Mouse (Mus musculus): ENCODE measurements around the gene AC129217.1. TPM values are rescaled to one million over a fixed set of nuclear protein-coding genes. Genes with fewer than 3 reads are reported as not detected.

Gene AC129217.1
- polyA plus RNA-seq, 1 experiment from 2014 or later = not detected

- H3K27me3 ChIP-seq (replicated peaks; ENCODE audit: insufficient read depth, low read length) = no peaks in the 10 kb centered on the region
- DNase-seq (ENCODE audit: low spot score) (no peak), ATAC-seq (no peak)
- TF ChIP-seq EP300 (IDR thresholded peaks at IDR 0.05) = no peak
- TF ChIP-seq CTCF (IDR thresholded peaks at IDR 0.05) = no peak
- no peak within 1 kb of the TSS for H3K4me2 ChIP-seq (replicated peaks; ENCODE audit: low read depth, low read length)
- H3K9me3 ChIP-seq (ENCODE audit: low read length) = no peaks in the 10 kb centered on the region
- H3K9ac ChIP-seq (replicated peaks; ENCODE audit: low read depth) = no peak within 1 kb of the TSS
- peaks cover 6% of the 10 kb centered on the region; the same call in 1 of the 2 replicates for H3K4me1 ChIP-seq (ENCODE audit: insufficient read depth, low read depth, low read length)
- no peak within 1 kb of the TSS for H3K27ac ChIP-seq (ENCODE audit: low read length)
- H3K4me3 ChIP-seq (ENCODE audit: low read depth, low read length) = no peak within 1 kb of the TSS
- no peaks in the 10 kb centered on the region for H3K36me3 ChIP-seq (ENCODE audit: insufficient read depth, low read length)
- 75% methylated on average over 3 of the region's 3 CpGs for WGBS
Measured at GRCm38 (mm10) chr19:8883616-8884015, 54.0 kb downstream of the AC129217.1 start, which contains the start of the genes Lbhd1 and Gm49403. Lbhd1 (plus strand) TSS chr19:8883732. Gm49403 (plus strand) TSS chr19:8883930.

- DNase-seq (ENCODE audit: low spot score) (peak; percentile 70), ATAC-seq (no peak)
- Histone ChIP-seq H3K9ac (replicated peaks; ENCODE audit: low read depth) (no peak overlapping the region), H3K27me3 (replicated peaks; ENCODE audit: insufficient read depth, low read length) (no peaks in the 10 kb centered on the region), H3K4me3 (ENCODE audit: low read depth, low read length) (no peak overlapping the region), H3K36me3 (ENCODE audit: insufficient read depth, low read length) (no peaks in the 10 kb centered on the region), H3K9me3 (ENCODE audit: low read length) (no peaks in the 10 kb centered on the region), H3K27ac (ENCODE audit: low read length) (peak overlapping the region; percentile 83; the same call in 1 of the 2 replicates), H3K4me2 (replicated peaks; ENCODE audit: low read depth, low read length) (no peak overlapping the region), H3K4me1 (ENCODE audit: insufficient read depth, low read depth, low read length) (peaks cover 6% of the 10 kb centered on the region; the same call in 1 of the 2 replicates)
- no peak; the same call in 1 of the 2 replicates for TF ChIP-seq EP300 (IDR thresholded peaks at IDR 0.05)
- TF ChIP-seq CTCF (IDR thresholded peaks at IDR 0.05) = no peak
- WGBS = 46% methylated on average over 1 of the region's 1 CpGs
Measured at GRCm38 (mm10) chr19:8886916-8887584, 57.5 kb downstream of the AC129217.1 start.

- ATAC-seq (no peak), DNase-seq (ENCODE audit: low spot score) (no peak)
- peaks cover 6% of the 10 kb centered on the region; the same call in 1 of the 2 replicates for H3K4me1 ChIP-seq (ENCODE audit: insufficient read depth, low read depth, low read length)
- TF ChIP-seq EP300 (IDR thresholded peaks at IDR 0.05) (no peak), CTCF (IDR thresholded peaks at IDR 0.05) (no peak)
- H3K9me3 ChIP-seq (ENCODE audit: low read length) = no peaks in the 10 kb centered on the region
- peak overlapping the region; percentile 67 for H3K4me3 ChIP-seq (ENCODE audit: low read depth, low read length)
- H3K9ac ChIP-seq (replicated peaks; ENCODE audit: low read depth) = peak overlapping the region; percentile 77
- peak overlapping the region; percentile 83 for H3K27ac ChIP-seq (ENCODE audit: low read length)
- no peaks in the 10 kb centered on the region for H3K36me3 ChIP-seq (ENCODE audit: insufficient read depth, low read length)
- 13% methylated on average over 19 of the region's 19 CpGs for WGBS
- peak overlapping the region; percentile 73 for H3K4me2 ChIP-seq (replicated peaks; ENCODE audit: low read depth, low read length)
- no peaks in the 10 kb centered on the region for H3K27me3 ChIP-seq (replicated peaks; ENCODE audit: insufficient read depth, low read length)
Measured at GRCm38 (mm10) chr19:8887585-8888463, 58.3 kb downstream of the AC129217.1 start.

- H3K36me3 ChIP-seq (ENCODE audit: insufficient read depth, low read length) = no peaks in the 10 kb centered on the region
- H3K9ac ChIP-seq (replicated peaks; ENCODE audit: low read depth) = peak within 1 kb of the TSS; percentile 77
- peak within 1 kb of the TSS; percentile 83 for H3K27ac ChIP-seq (ENCODE audit: low read length)
- H3K4me1 ChIP-seq (ENCODE audit: insufficient read depth, low read depth, low read length) = peaks cover 7% of the 10 kb centered on the region; the same call in 1 of the 2 replicates
- 0 out of 2 replicates have a peak, but pooled peaks have one; percentile 9 for TF ChIP-seq EP300 (IDR thresholded peaks at IDR 0.05)
- no peak for TF ChIP-seq CTCF (IDR thresholded peaks at IDR 0.05)
- peak within 1 kb of the TSS; percentile 73 for H3K4me2 ChIP-seq (replicated peaks; ENCODE audit: low read depth, low read length)
- DNase-seq (ENCODE audit: low spot score) = peak; percentile 98
- WGBS = under 1% methylated on average over 58 of the region's 58 CpGs
- no peaks in the 10 kb centered on the region for H3K9me3 ChIP-seq (ENCODE audit: low read length)
- no peaks in the 10 kb centered on the region for H3K27me3 ChIP-seq (replicated peaks; ENCODE audit: insufficient read depth, low read length)
- ATAC-seq = peak; percentile 96
- H3K4me3 ChIP-seq (ENCODE audit: low read depth, low read length) = peak within 1 kb of the TSS; percentile 67
Measured at GRCm38 (mm10) chr19:8888511-8889385, 59.2 kb downstream of the AC129217.1 start, which contains the start of the genes 1810009A15Rik and Gm49416. 1810009A15Rik (plus strand) TSS chr19:8888853. Gm49416 (plus strand) TSS chr19:8888926.

Small RNA genes within 50 kb of the gene (microRNA-seq; reads per million reads assigned to microRNA genes)
- gene Mir5136 = not detected

Other genes with a start within 250 kb of the AC129217.1 start
- 0.20 and 0.56 TPM in 2 replicates for gene Slc22a8, start 238.5 kb upstream of the AC129217.1 start, polyA plus RNA-seq (2015; fragmentation: Nextera tagmentation; extraction: Ambion mirVana)
- gene Slc22a6, start 211.7 kb upstream of the AC129217.1 start, polyA plus RNA-seq (2015; fragmentation: Nextera tagmentation; extraction: Ambion mirVana) = not detected in 2 replicates
- 0.14 and 0.21 TPM in 2 replicates for gene Chrm1, start 166.0 kb upstream of the AC129217.1 start, polyA plus RNA-seq (2015; fragmentation: Nextera tagmentation; extraction: Ambion mirVana)
- gene Slc3a2, start 106.4 kb upstream of the AC129217.1 start, polyA plus RNA-seq (2015; fragmentation: Nextera tagmentation; extraction: Ambion mirVana) = 91.8 and 97.9 TPM in 2 replicates
- 45.3 and 48.7 TPM in 2 replicates for gene Wdr74, start 93.9 kb upstream of the AC129217.1 start, polyA plus RNA-seq (2015; fragmentation: Nextera tagmentation; extraction: Ambion mirVana)
- 0.75 and 0.82 TPM in 2 replicates for gene 1700092M07Rik, start 89.1 kb upstream of the AC129217.1 start, polyA plus RNA-seq (2015; fragmentation: Nextera tagmentation; extraction: Ambion mirVana)
- gene Stx5a, start 88.4 kb upstream of the AC129217.1 start, polyA plus RNA-seq (2015; fragmentation: Nextera tagmentation; extraction: Ambion mirVana) = 130 and 143 TPM in 2 replicates
- gene Nxf1, start 72.7 kb upstream of the AC129217.1 start, polyA plus RNA-seq (2015; fragmentation: Nextera tagmentation; extraction: Ambion mirVana) = 88.8 and 89.7 TPM in 2 replicates
- gene Tmem223, start 58.8 kb upstream of the AC129217.1 start, polyA plus RNA-seq (2015; fragmentation: Nextera tagmentation; extraction: Ambion mirVana) = 157 and 159 TPM in 2 replicates
- gene Tmem179b, start 55.3 kb upstream of the AC129217.1 start, polyA plus RNA-seq (2015; fragmentation: Nextera tagmentation; extraction: Ambion mirVana) = 114 and 127 TPM in 2 replicates
- gene Taf6l, start 43.4 kb upstream of the AC129217.1 start, polyA plus RNA-seq (2015; fragmentation: Nextera tagmentation; extraction: Ambion mirVana) = 11.8 and 12.9 TPM in 2 replicates
- gene Polr2g, start 31.2 kb upstream of the AC129217.1 start, polyA plus RNA-seq (2015; fragmentation: Nextera tagmentation; extraction: Ambion mirVana) = 110 and 123 TPM in 2 replicates
- gene Zbtb3, start 27.2 kb upstream of the AC129217.1 start, polyA plus RNA-seq (2015; fragmentation: Nextera tagmentation; extraction: Ambion mirVana) = 2.3 and 2.6 TPM in 2 replicates
- gene Ttc9c, start 10.4 kb upstream of the AC129217.1 start, polyA plus RNA-seq (2015; fragmentation: Nextera tagmentation; extraction: Ambion mirVana) = 21.4 and 22.8 TPM in 2 replicates
- gene Hnrnpul2, start 9.8 kb upstream of the AC129217.1 start, polyA plus RNA-seq (2015; fragmentation: Nextera tagmentation; extraction: Ambion mirVana) = 4.3 and 5.3 TPM in 2 replicates
- 66.3 and 66.8 TPM in 2 replicates for gene Bscl2, start 7.7 kb downstream of the AC129217.1 start, polyA plus RNA-seq (2015; fragmentation: Nextera tagmentation; extraction: Ambion mirVana)
- gene Gng3, start 9.4 kb downstream of the AC129217.1 start, polyA plus RNA-seq (2015; fragmentation: Nextera tagmentation; extraction: Ambion mirVana) = 0.35 and 0.46 TPM in 2 replicates
- 1.7 and 1.9 TPM in 2 replicates for gene Lrrn4cl, start 21.0 kb downstream of the AC129217.1 start, polyA plus RNA-seq (2015; fragmentation: Nextera tagmentation; extraction: Ambion mirVana)
- gene Ubxn1, start 41.7 kb downstream of the AC129217.1 start, polyA plus RNA-seq (2015; fragmentation: Nextera tagmentation; extraction: Ambion mirVana) = 153 and 164 TPM in 2 replicates
- gene Uqcc3, start 51.1 kb downstream of the AC129217.1 start, polyA plus RNA-seq (2015; fragmentation: Nextera tagmentation; extraction: Ambion mirVana) = 75.2 and 84.3 TPM in 2 replicates
- 33.6 and 40.0 TPM in 2 replicates for gene Lbhd1, start 54.0 kb downstream of the AC129217.1 start, polyA plus RNA-seq (2015; fragmentation: Nextera tagmentation; extraction: Ambion mirVana)
- not detected in 2 replicates for gene Gm49403, start 54.2 kb downstream of the AC129217.1 start, polyA plus RNA-seq (2015; fragmentation: Nextera tagmentation; extraction: Ambion mirVana)
- 44.4 and 45.3 TPM in 2 replicates for gene 1810009A15Rik, start 59.1 kb downstream of the AC129217.1 start, polyA plus RNA-seq (2015; fragmentation: Nextera tagmentation; extraction: Ambion mirVana)
- gene Gm49416, start 59.2 kb downstream of the AC129217.1 start, polyA plus RNA-seq (2015; fragmentation: Nextera tagmentation; extraction: Ambion mirVana) = not detected in 2 replicates
- gene Ints5, start 63.2 kb downstream of the AC129217.1 start, polyA plus RNA-seq (2015; fragmentation: Nextera tagmentation; extraction: Ambion mirVana) = 16.6 and 16.7 TPM in 2 replicates
- gene Ganab, start 68.3 kb downstream of the AC129217.1 start, polyA plus RNA-seq (2015; fragmentation: Nextera tagmentation; extraction: Ambion mirVana) = 41.4 and 45.7 TPM in 2 replicates
- gene B3gat3, start 90.6 kb downstream of the AC129217.1 start, polyA plus RNA-seq (2015; fragmentation: Nextera tagmentation; extraction: Ambion mirVana) = 39.5 and 39.6 TPM in 2 replicates
- 4.9 and 5.7 TPM in 2 replicates for gene Rom1, start 99.6 kb downstream of the AC129217.1 start, polyA plus RNA-seq (2015; fragmentation: Nextera tagmentation; extraction: Ambion mirVana)
- 28.6 and 30.5 TPM in 2 replicates for gene Eml3, start 99.8 kb downstream of the AC129217.1 start, polyA plus RNA-seq (2015; fragmentation: Nextera tagmentation; extraction: Ambion mirVana)
- gene Mta2, start 112.1 kb downstream of the AC129217.1 start, polyA plus RNA-seq (2015; fragmentation: Nextera tagmentation; extraction: Ambion mirVana) = 81.8 and 84.7 TPM in 2 replicates
- 12.8 and 13.6 TPM in 2 replicates for gene Tut1, start 124.1 kb downstream of the AC129217.1 start, polyA plus RNA-seq (2015; fragmentation: Nextera tagmentation; extraction: Ambion mirVana)
- gene Eef1g, start 137.3 kb downstream of the AC129217.1 start, polyA plus RNA-seq (2015; fragmentation: Nextera tagmentation; extraction: Ambion mirVana) = 153 and 159 TPM in 2 replicates
- gene Ahnak, start 159.5 kb downstream of the AC129217.1 start, polyA plus RNA-seq (2015; fragmentation: Nextera tagmentation; extraction: Ambion mirVana) = 151 and 163 TPM in 2 replicates

Data from lung, postnatal 0 days (tissue).